Mouse (Mus musculus) midbrain, embryonic 15.5 days (tissue): Measurements from ENCODE around the gene Mcrip2. TPM values are rescaled to one million over a fixed set of nuclear protein-coding genes. Genes with fewer than 3 reads are reported as not detected.

Source experiments
- microRNA-seq: library from miRNA; unstranded; fragments of <30 nt; microRNA quantifications from one replicate; pipeline ENCODE4, GENCODE M21; 2016
- polyA plus RNA-seq: library from polyadenylated mRNA; unstranded; fragments of >200 nt; fragmentation: Nextera tagmentation; extraction: Ambion mirVana; gene quantifications from 2 replicates; pipeline ENCODE4 v1.2.1, GENCODE M21; 2015

Mcrip2 gene
- polyA plus RNA-seq, 1 experiment from 2014 or later: 19.8 TPM

Small RNA genes lying within 50 kb of the gene (microRNA-seq; reads per million reads assigned to microRNA genes)
- not detected for gene Mir3082

Other genes starting within 250 kb of the Mcrip2 start
- gene Gng13, start 151.6 kb downstream of the Mcrip2 start, polyA plus RNA-seq: 3.5 and 4.0 TPM in 2 replicates
- 5.7 and 6.3 TPM in 2 replicates for gene Chtf18, start 141.3 kb downstream of the Mcrip2 start, polyA plus RNA-seq
- 27.7 and 30.5 TPM in 2 replicates for gene Rpusd1, start 141.1 kb downstream of the Mcrip2 start, polyA plus RNA-seq
- gene Mslnl, start 132.7 kb downstream of the Mcrip2 start, polyA plus RNA-seq: not detected in 2 replicates
- gene Msln, start 114.4 kb downstream of the Mcrip2 start, polyA plus RNA-seq: 0.32 and 0.43 TPM in 2 replicates
- 30.3 and 32.6 TPM in 2 replicates for gene Narfl, start 95.0 kb downstream of the Mcrip2 start, polyA plus RNA-seq
- gene Haghl, start 83.1 kb downstream of the Mcrip2 start, polyA plus RNA-seq: 160 TPM in 2 replicates
- 0.24 and 0.44 TPM in 2 replicates for gene Ccdc78, start 82.2 kb downstream of the Mcrip2 start, polyA plus RNA-seq
- 92.6 and 93.7 TPM in 2 replicates for gene Fam173a, start 75.9 kb downstream of the Mcrip2 start, polyA plus RNA-seq
- 1.3 TPM in 1 of 2 replicates, not detected in the other for gene AC134908.4, start 73.1 kb downstream of the Mcrip2 start, polyA plus RNA-seq
- gene Metrn, start 71.6 kb downstream of the Mcrip2 start, polyA plus RNA-seq: 32.6 and 36.3 TPM in 2 replicates
- gene Fbxl16, start 59.7 kb downstream of the Mcrip2 start, polyA plus RNA-seq: 50.8 and 50.9 TPM in 2 replicates
- gene Wdr24, start 45.1 kb downstream of the Mcrip2 start, polyA plus RNA-seq: 35.2 and 36.7 TPM in 2 replicates
- gene Jmjd8, start 39.9 kb downstream of the Mcrip2 start, polyA plus RNA-seq: 61.9 and 63.0 TPM in 2 replicates
- 373 and 381 TPM in 2 replicates for gene Stub1, start 35.4 kb downstream of the Mcrip2 start, polyA plus RNA-seq
- 54.8 and 57.8 TPM in 2 replicates for gene Rhbdl1, start 31.5 kb downstream of the Mcrip2 start, polyA plus RNA-seq
- 14.2 and 14.7 TPM in 2 replicates for gene Gm20683, start 27.0 kb downstream of the Mcrip2 start, polyA plus RNA-seq
- 17.2 and 18.3 TPM in 2 replicates for gene Rhot2, start 23.9 kb downstream of the Mcrip2 start, polyA plus RNA-seq
- 19.7 and 23.3 TPM in 2 replicates for gene Wdr90, start 7.3 kb downstream of the Mcrip2 start, polyA plus RNA-seq
- 70.5 and 71.1 TPM in 2 replicates for gene Mettl26, start 6.3 kb upstream of the Mcrip2 start, polyA plus RNA-seq
- gene Wfikkn1, start 12.1 kb upstream of the Mcrip2 start, polyA plus RNA-seq: 0.47 and 0.54 TPM in 2 replicates
- 56.7 and 57.5 TPM in 2 replicates for gene Rab40c, start 51.0 kb upstream of the Mcrip2 start, polyA plus RNA-seq
- gene Pigq, start 76.2 kb upstream of the Mcrip2 start, polyA plus RNA-seq: 71.9 and 75.8 TPM in 2 replicates
- 0.73 and 0.80 TPM in 2 replicates for gene Nhlrc4, start 76.2 kb upstream of the Mcrip2 start, polyA plus RNA-seq
- 3.1 and 6.1 TPM in 2 replicates for gene A930017K11Rik, start 83.8 kb upstream of the Mcrip2 start, polyA plus RNA-seq
- gene Capn15, start 117.0 kb upstream of the Mcrip2 start, polyA plus RNA-seq: 22.2 and 23.8 TPM in 2 replicates
- gene Rab11fip3, start 200.8 kb upstream of the Mcrip2 start, polyA plus RNA-seq: 32.2 and 32.6 TPM in 2 replicates
- 34.2 and 36.3 TPM in 2 replicates for gene Decr2, start 221.6 kb upstream of the Mcrip2 start, polyA plus RNA-seq
- 24.7 and 25.1 TPM in 2 replicates for gene Nme4, start 226.8 kb upstream of the Mcrip2 start, polyA plus RNA-seq
- 4.0 and 4.6 TPM in 2 replicates for gene Tmem8, start 244.5 kb upstream of the Mcrip2 start, polyA plus RNA-seq